Mouse (Mus musculus): ENCODE results near the gene Abcc3. TPM values are rescaled to one million over a fixed set of nuclear protein-coding genes. Genes with fewer than 3 reads are reported as not detected.

Gene Abcc3
- polyA plus RNA-seq (2015; fragmentation: Nextera tagmentation; extraction: Ambion mirVana): 0.96 and 1.2 TPM in 2 replicates

DNA sequence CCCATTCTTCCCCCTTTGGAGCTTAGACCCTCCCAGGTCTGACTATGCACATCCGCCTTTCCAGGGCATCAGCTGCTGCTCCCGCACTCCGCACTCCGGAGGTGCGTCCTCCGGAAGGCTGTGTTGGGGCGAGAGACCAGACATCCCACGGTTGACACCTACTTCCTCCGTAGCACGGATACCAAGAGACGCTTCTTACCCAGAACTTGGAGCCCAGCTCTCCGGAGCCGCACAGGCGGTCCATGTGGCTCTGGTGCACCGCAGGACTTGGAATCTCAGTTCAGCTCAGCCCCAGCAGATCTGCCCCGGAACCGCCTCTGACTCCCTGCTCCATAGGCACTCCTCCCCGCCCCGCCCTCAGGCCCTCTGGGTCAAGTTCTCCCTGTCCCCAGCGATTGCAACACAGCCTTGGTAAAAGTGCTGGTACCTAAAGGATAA lies at the start of gene Abcc3:
Gene Abcc3, minus strand, starts transcription at position 326 of the 438 bp plus-strand sequence.
- H3K4me2 ChIP-seq: peak within 1 kb of the TSS; percentile 59
- H3K9me3 ChIP-seq: no peaks in the 10 kb centered on the region
- 13% methylated on average over 20 of the region's 20 CpGs for WGBS
- H3K4me1 ChIP-seq: peaks cover 6% of the 10 kb centered on the region
- peak within 1 kb of the TSS; percentile 64 for H3K9ac ChIP-seq
- H3K27ac ChIP-seq: no peak within 1 kb of the TSS
- H3K36me3 ChIP-seq: no peaks in the 10 kb centered on the region
- no peak for ATAC-seq (ENCODE audit: insufficient number of reproducible peaks, insufficient read depth, low FRiP score, low TSS enrichment, low read depth)
- H3K27me3 ChIP-seq: peaks cover 30% of the 10 kb centered on the region
- H3K4me3 ChIP-seq: peak within 1 kb of the TSS; percentile 30

DNA sequence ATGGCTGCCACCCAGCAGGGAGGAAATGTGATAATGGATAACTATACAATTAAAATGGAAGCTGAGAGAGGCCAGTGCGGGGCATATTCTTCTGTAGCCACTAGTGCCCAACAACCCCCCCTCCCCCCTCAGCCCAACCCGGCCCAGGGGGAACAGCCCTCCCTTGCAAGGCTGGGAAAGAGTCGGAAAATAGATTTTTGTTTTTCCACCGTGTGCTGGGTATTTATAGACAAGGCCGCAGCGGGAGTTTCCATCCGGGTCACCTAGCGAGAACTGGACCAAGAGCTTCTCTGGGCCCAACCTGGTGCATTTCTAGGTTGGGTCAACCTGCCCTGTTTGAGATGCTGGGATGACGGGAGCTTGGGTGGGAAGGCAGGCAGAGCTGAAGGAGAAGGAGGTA lies 49.0 kb upstream of the Abcc3 start:
- no peaks in the 10 kb centered on the region for H3K9me3 ChIP-seq
- no peak for ATAC-seq (ENCODE audit: insufficient number of reproducible peaks, insufficient read depth, low FRiP score, low TSS enrichment, low read depth)
- H3K36me3 ChIP-seq: peaks cover 86% of the 10 kb centered on the region
- no peak overlapping the region for H3K4me2 ChIP-seq
- H3K27ac ChIP-seq: no peak overlapping the region
- H3K4me1 ChIP-seq: peaks cover 38% of the 10 kb centered on the region
- no peak overlapping the region for H3K9ac ChIP-seq
- 74% methylated on average over 9 of the region's 9 CpGs for WGBS
- no peak overlapping the region for H3K4me3 ChIP-seq
- no peaks in the 10 kb centered on the region for H3K27me3 ChIP-seq

GRCm38 (mm10) chr11:94441122-94441521 lies 48.3 kb upstream of the Abcc3 start:
- no peak overlapping the region for H3K9ac ChIP-seq
- H3K27ac ChIP-seq: no peak overlapping the region
- H3K4me1 ChIP-seq: peaks cover 35% of the 10 kb centered on the region
- ATAC-seq (ENCODE audit: insufficient number of reproducible peaks, insufficient read depth, low FRiP score, low TSS enrichment, low read depth): no peak
- H3K4me2 ChIP-seq: no peak overlapping the region
- H3K4me3 ChIP-seq: no peak overlapping the region
- 61% methylated on average over 7 of the region's 7 CpGs for WGBS
- peaks cover 88% of the 10 kb centered on the region for H3K36me3 ChIP-seq
- H3K9me3 ChIP-seq: no peaks in the 10 kb centered on the region
- no peaks in the 10 kb centered on the region for H3K27me3 ChIP-seq

- Histone ChIP-seq H3K9me3 (no peaks in the 10 kb centered on the region), H3K27ac (no peak overlapping the region), H3K9ac (no peak overlapping the region), H3K4me1 (peaks cover 28% of the 10 kb centered on the region), H3K36me3 (peaks cover 87% of the 10 kb centered on the region), H3K27me3 (no peaks in the 10 kb centered on the region), H3K4me3 (no peak overlapping the region), H3K4me2 (no peak overlapping the region)
- no peak for ATAC-seq (ENCODE audit: insufficient number of reproducible peaks, insufficient read depth, low FRiP score, low TSS enrichment, low read depth)
- 82% methylated on average over 6 of the region's 6 CpGs for WGBS
Measured at GRCm38 (mm10) chr11:94440421-94440820, 47.6 kb upstream of the Abcc3 start.

DNA sequence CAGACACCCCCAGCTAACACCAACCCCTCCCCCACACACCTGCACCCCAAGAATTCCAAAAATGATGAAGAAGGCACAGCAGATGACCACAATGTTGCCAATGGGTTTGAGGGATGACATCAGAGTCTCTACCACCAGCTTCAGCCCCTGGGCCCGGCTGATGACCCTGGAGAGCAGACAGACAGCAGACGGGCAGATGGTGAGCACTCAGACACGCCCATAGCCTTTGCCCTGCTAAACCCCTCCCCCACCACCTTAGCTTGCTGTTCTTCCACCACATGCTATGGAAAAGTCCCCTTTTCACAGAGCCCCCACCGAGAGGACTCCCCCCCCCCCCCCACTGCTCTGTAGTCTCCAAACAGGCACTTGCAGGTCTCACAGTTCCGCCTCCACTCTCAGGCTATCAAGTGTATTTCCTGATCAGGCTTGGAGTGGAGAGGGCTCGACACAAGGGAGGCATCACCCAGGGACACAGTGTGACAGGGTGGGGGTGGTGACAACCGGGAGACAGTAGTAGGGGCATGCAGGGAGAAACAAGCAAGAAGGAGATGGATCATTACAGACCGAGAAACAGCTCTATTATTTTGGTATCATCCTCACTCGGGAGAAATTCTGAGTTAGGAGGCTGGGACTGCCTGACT lies 36.3 kb upstream of the Abcc3 start:
- Histone ChIP-seq H3K4me3 (no peak overlapping the region), H3K27me3 (no peaks in the 10 kb centered on the region; the same call in none of the 2 replicates), H3K9ac (no peak overlapping the region), H3K36me3 (peaks cover 83% of the 10 kb centered on the region), H3K4me2 (peak overlapping the region; percentile 43), H3K27ac (peak overlapping the region; percentile 95), H3K9me3 (no peaks in the 10 kb centered on the region), H3K4me1 (peaks cover 61% of the 10 kb centered on the region)
- ATAC-seq (ENCODE audit: insufficient number of reproducible peaks, insufficient read depth, low FRiP score, low TSS enrichment, low read depth): no peak
- WGBS: 22% methylated on average over 9 of the region's 9 CpGs

GRCm38 (mm10) chr11:94428091-94428835 lies 35.5 kb upstream of the Abcc3 start:
- no peaks in the 10 kb centered on the region; the same call in none of the 2 replicates for H3K27me3 ChIP-seq
- H3K4me3 ChIP-seq: 0 out of 2 replicates have a peak overlapping the region, but pooled peaks have one; percentile 3
- peaks cover 83% of the 10 kb centered on the region for H3K36me3 ChIP-seq
- peak overlapping the region; percentile 43 for H3K4me2 ChIP-seq
- 3% methylated on average over 4 of the region's 4 CpGs for WGBS
- peaks cover 67% of the 10 kb centered on the region for H3K4me1 ChIP-seq
- no peaks in the 10 kb centered on the region for H3K9me3 ChIP-seq
- H3K27ac ChIP-seq: peak overlapping the region; percentile 95
- peak; percentile 86 for ATAC-seq (ENCODE audit: insufficient number of reproducible peaks, insufficient read depth, low FRiP score, low TSS enrichment, low read depth)
- H3K9ac ChIP-seq: 0 out of 2 replicates have a peak overlapping the region, but pooled peaks have one; percentile 3

DNA sequence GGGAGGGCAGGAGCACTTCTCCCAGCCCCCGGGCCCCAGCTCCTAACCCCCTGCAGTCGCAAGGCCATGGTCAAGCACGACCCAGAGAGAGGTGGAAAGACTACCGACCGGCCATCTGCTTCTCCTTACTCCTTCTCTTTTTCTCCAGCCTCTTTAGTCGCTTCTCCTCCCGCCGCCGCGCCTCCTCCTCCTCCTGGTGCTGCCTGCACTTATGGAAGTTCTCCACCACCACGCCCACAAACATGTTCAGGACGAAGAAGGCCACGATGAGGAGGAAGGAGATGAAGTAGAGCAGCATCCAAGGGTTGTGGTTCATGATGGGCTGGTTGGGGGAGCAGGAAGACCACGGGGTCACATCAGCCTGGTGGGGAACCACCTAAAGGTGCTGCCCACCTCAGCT lies 32.9 kb upstream of the Abcc3 start:
- Histone ChIP-seq H3K4me1 (peaks cover 82% of the 10 kb centered on the region), H3K27ac (no peak overlapping the region), H3K9ac (no peak overlapping the region), H3K27me3 (no peaks in the 10 kb centered on the region; the same call in 1 of the 2 replicates), H3K4me2 (no peak overlapping the region), H3K4me3 (no peak overlapping the region), H3K9me3 (no peaks in the 10 kb centered on the region), H3K36me3 (peaks cover 81% of the 10 kb centered on the region)
- 60% methylated on average over 13 of the region's 14 CpGs for WGBS
- ATAC-seq (ENCODE audit: insufficient number of reproducible peaks, insufficient read depth, low FRiP score, low TSS enrichment, low read depth): no peak

- Histone ChIP-seq H3K4me2 (no peak overlapping the region), H3K4me1 (peaks cover 79% of the 10 kb centered on the region), H3K9ac (no peak overlapping the region), H3K9me3 (no peaks in the 10 kb centered on the region), H3K4me3 (no peak overlapping the region), H3K27ac (no peak overlapping the region), H3K36me3 (peaks cover 77% of the 10 kb centered on the region), H3K27me3 (no peaks in the 10 kb centered on the region; the same call in 1 of the 2 replicates)
- 41% methylated on average over 5 of the region's 5 CpGs for WGBS
- ATAC-seq (ENCODE audit: insufficient number of reproducible peaks, insufficient read depth, low FRiP score, low TSS enrichment, low read depth): no peak
Measured at GRCm38 (mm10) chr11:94425215-94425614, 32.4 kb upstream of the Abcc3 start.

DNA sequence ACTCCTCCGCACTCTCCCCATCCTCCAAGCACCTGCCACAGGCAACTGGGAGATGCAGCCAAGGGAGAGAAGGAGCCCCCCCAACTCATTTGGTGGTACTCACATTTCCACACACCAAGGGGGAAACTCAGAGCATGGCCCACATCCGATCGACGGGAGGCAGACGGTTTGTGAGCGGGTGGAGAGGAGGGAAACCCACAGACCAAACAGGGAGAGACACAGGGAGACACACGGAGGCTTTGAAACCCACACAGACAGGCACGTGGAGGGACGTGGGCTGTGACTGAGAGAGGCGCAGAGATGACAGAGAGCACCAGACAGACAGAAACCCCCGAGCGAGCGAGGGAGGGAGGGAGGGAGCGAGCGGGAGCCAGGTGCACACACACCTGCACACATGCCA lies 31.6 kb upstream of the Abcc3 start:
- Histone ChIP-seq H3K27me3 (no peaks in the 10 kb centered on the region; the same call in 1 of the 2 replicates), H3K27ac (no peak overlapping the region), H3K9ac (0 out of 2 replicates have a peak overlapping the region, but pooled peaks have one; percentile 16), H3K4me3 (no peak overlapping the region), H3K9me3 (no peaks in the 10 kb centered on the region), H3K4me1 (peaks cover 77% of the 10 kb centered on the region), H3K4me2 (no peak overlapping the region), H3K36me3 (peaks cover 75% of the 10 kb centered on the region)
- WGBS: 48% methylated on average over 15 of the region's 15 CpGs
- ATAC-seq (ENCODE audit: insufficient number of reproducible peaks, insufficient read depth, low FRiP score, low TSS enrichment, low read depth): no peak

GRCm38 (mm10) chr11:94423855-94424254 lies 31.1 kb upstream of the Abcc3 start:
- Histone ChIP-seq H3K27ac (no peak overlapping the region), H3K4me3 (no peak overlapping the region), H3K4me2 (no peak overlapping the region), H3K4me1 (peaks cover 71% of the 10 kb centered on the region), H3K27me3 (no peaks in the 10 kb centered on the region; the same call in 1 of the 2 replicates), H3K36me3 (peaks cover 79% of the 10 kb centered on the region), H3K9me3 (no peaks in the 10 kb centered on the region), H3K9ac (0 out of 2 replicates have a peak overlapping the region, but pooled peaks have one; percentile 16)
- 70% methylated on average over 5 of the region's 5 CpGs for WGBS
- ATAC-seq (ENCODE audit: insufficient number of reproducible peaks, insufficient read depth, low FRiP score, low TSS enrichment, low read depth): no peak

- Histone ChIP-seq H3K4me3 (no peak overlapping the region), H3K9ac (no peak overlapping the region), H3K27ac (peak overlapping the region; percentile 28; the same call in 1 of the 2 replicates), H3K4me1 (peaks cover 49% of the 10 kb centered on the region), H3K27me3 (no peaks in the 10 kb centered on the region; the same call in 1 of the 2 replicates), H3K9me3 (no peaks in the 10 kb centered on the region), H3K36me3 (peaks cover 91% of the 10 kb centered on the region), H3K4me2 (no peak overlapping the region)
- no peak for ATAC-seq (ENCODE audit: insufficient number of reproducible peaks, insufficient read depth, low FRiP score, low TSS enrichment, low read depth)
- 63% methylated on average over 6 of the region's 6 CpGs for WGBS
Measured at GRCm38 (mm10) chr11:94420991-94421390, 28.2 kb upstream of the Abcc3 start.
